Mouse (Mus musculus): Measurements from ENCODE around the gene Plekho1. TPM values are rescaled to one million over a fixed set of nuclear protein-coding genes. Genes with fewer than 3 reads are reported as not detected.

The Plekho1 gene
- polyA plus RNA-seq, 2 experiments, result 3.6 to 9.0 TPM

- ATAC-seq (ENCODE audit: insufficient read depth) (no peak), DNase-seq (ENCODE audit: low read depth in 3 of 3, low spot score in 3 of 3) (no peak)
- Histone ChIP-seq H3K9ac (replicated peaks) (no peak overlapping the region), H3K27me3 (ENCODE audit: control insufficient read depth, insufficient read depth, low read length) (no peaks in the 10 kb centered on the region), H3K4me3 (ENCODE audit: insufficient read depth in 1 of 2, low read depth in 2 of 2, low read length in 2 of 2) (no peak overlapping the region), H3K36me3 (replicated peaks; ENCODE audit: control insufficient read depth, insufficient read depth, low read depth) (no peaks in the 10 kb centered on the region), H3K9me3 (ENCODE audit: control insufficient read depth, low read length) (no peaks in the 10 kb centered on the region), H3K27ac (no peak overlapping the region), H3K4me2 (ENCODE audit: low read depth) (no peak overlapping the region), H3K4me1 (replicated peaks; ENCODE audit: control insufficient read depth in 2 of 2, insufficient read depth in 2 of 2, low read length in 1 of 2) (no peaks in the 10 kb centered on the region)
- 69% methylated on average over 9 of the region's 9 CpGs for WGBS (ENCODE audit: insufficient replicate concordance)
- TF ChIP-seq CTCF (IDR thresholded peaks at IDR 0.05; ENCODE audit: low read depth) (no peak), EP300 (IDR thresholded peaks at IDR 0.05; ENCODE audit: low read depth) (no peak)
Observed at GRCm38 (mm10) chr3:96039857-96040662, 44.3 kb upstream of the Plekho1 start.

DNA sequence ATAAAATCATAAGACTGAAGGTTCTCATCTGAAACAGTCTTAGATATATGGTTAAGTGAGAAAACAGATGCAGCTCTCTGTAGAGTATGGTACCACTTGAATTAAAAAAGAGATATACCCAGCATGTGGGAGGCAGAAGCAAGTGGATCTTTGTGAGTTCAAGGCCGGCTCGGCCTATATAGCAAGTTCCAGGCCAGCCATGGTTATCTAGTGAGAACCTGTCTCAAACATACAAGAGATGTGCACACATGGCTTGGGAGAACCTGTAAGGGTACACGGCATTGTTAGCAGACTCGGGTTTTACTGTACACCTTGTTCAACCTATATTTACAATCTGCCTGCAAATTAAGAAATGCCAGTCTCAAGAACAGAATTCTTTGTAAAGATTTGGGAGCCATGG is 43.0 kb upstream of the Plekho1 start:
- Histone ChIP-seq H3K27ac (no peak overlapping the region), H3K9me3 (ENCODE audit: control insufficient read depth, low read length) (no peaks in the 10 kb centered on the region), H3K4me2 (ENCODE audit: low read depth) (no peak overlapping the region), H3K4me1 (replicated peaks; ENCODE audit: control insufficient read depth in 2 of 2, insufficient read depth in 2 of 2, low read length in 1 of 2) (no peaks in the 10 kb centered on the region), H3K9ac (replicated peaks) (no peak overlapping the region), H3K4me3 (ENCODE audit: insufficient read depth in 1 of 2, low read depth in 2 of 2, low read length in 2 of 2) (no peak overlapping the region), H3K27me3 (ENCODE audit: control insufficient read depth, insufficient read depth, low read length) (no peaks in the 10 kb centered on the region), H3K36me3 (replicated peaks; ENCODE audit: control insufficient read depth, insufficient read depth, low read depth) (no peaks in the 10 kb centered on the region)
- WGBS (ENCODE audit: insufficient replicate concordance), result 71% methylated on average over 4 of the region's 4 CpGs
- ATAC-seq (ENCODE audit: insufficient read depth) (no peak), DNase-seq (ENCODE audit: low read depth in 3 of 3, low spot score in 3 of 3) (no peak)
- no peak for TF ChIP-seq CTCF (IDR thresholded peaks at IDR 0.05; ENCODE audit: low read depth)
- no peak for TF ChIP-seq EP300 (IDR thresholded peaks at IDR 0.05; ENCODE audit: low read depth)

- H3K27me3 ChIP-seq (ENCODE audit: control insufficient read depth, insufficient read depth, low read length), result no peaks in the 10 kb centered on the region
- no peak overlapping the region for H3K4me3 ChIP-seq (ENCODE audit: insufficient read depth in 1 of 2, low read depth in 2 of 2, low read length in 2 of 2)
- H3K4me2 ChIP-seq (ENCODE audit: low read depth), result no peak overlapping the region
- no peak overlapping the region for H3K9ac ChIP-seq (replicated peaks)
- ATAC-seq (ENCODE audit: insufficient read depth), result no peak
- H3K4me1 ChIP-seq (replicated peaks; ENCODE audit: control insufficient read depth in 2 of 2, insufficient read depth in 2 of 2, low read length in 1 of 2), result no peaks in the 10 kb centered on the region
- no peak overlapping the region for H3K27ac ChIP-seq
- no peaks in the 10 kb centered on the region for H3K36me3 ChIP-seq (replicated peaks; ENCODE audit: control insufficient read depth, insufficient read depth, low read depth)
- H3K9me3 ChIP-seq (ENCODE audit: control insufficient read depth, low read length), result no peaks in the 10 kb centered on the region
- no peak for DNase-seq (ENCODE audit: low read depth in 3 of 3, low spot score in 3 of 3)
- WGBS (ENCODE audit: insufficient replicate concordance), result 74% methylated on average over 5 of the region's 5 CpGs
- TF ChIP-seq CTCF (IDR thresholded peaks at IDR 0.05; ENCODE audit: low read depth) (no peak), EP300 (IDR thresholded peaks at IDR 0.05; ENCODE audit: low read depth) (no peak)
Observed at GRCm38 (mm10) chr3:96038156-96038555, 42.4 kb upstream of the Plekho1 start.

GRCm38 (mm10) chr3:96036796-96037195 is 41.0 kb upstream of the Plekho1 start:
- Histone ChIP-seq H3K36me3 (replicated peaks; ENCODE audit: control insufficient read depth, insufficient read depth, low read depth) (no peaks in the 10 kb centered on the region), H3K27ac (no peak overlapping the region), H3K4me1 (replicated peaks; ENCODE audit: control insufficient read depth in 2 of 2, insufficient read depth in 2 of 2, low read length in 1 of 2) (no peaks in the 10 kb centered on the region), H3K9me3 (ENCODE audit: control insufficient read depth, low read length) (no peaks in the 10 kb centered on the region), H3K27me3 (ENCODE audit: control insufficient read depth, insufficient read depth, low read length) (no peaks in the 10 kb centered on the region), H3K4me3 (ENCODE audit: insufficient read depth in 1 of 2, low read depth in 2 of 2, low read length in 2 of 2) (no peak overlapping the region), H3K9ac (replicated peaks) (no peak overlapping the region), H3K4me2 (ENCODE audit: low read depth) (no peak overlapping the region)
- DNase-seq (ENCODE audit: low read depth in 3 of 3, low spot score in 3 of 3) (no peak), ATAC-seq (ENCODE audit: insufficient read depth) (no peak)
- TF ChIP-seq CTCF (IDR thresholded peaks at IDR 0.05; ENCODE audit: low read depth) (no peak), EP300 (IDR thresholded peaks at IDR 0.05; ENCODE audit: low read depth) (no peak)
- 77% methylated on average over 6 of the region's 6 CpGs for whole genome bisulfite sequencing (ENCODE audit: insufficient replicate concordance)

DNA sequence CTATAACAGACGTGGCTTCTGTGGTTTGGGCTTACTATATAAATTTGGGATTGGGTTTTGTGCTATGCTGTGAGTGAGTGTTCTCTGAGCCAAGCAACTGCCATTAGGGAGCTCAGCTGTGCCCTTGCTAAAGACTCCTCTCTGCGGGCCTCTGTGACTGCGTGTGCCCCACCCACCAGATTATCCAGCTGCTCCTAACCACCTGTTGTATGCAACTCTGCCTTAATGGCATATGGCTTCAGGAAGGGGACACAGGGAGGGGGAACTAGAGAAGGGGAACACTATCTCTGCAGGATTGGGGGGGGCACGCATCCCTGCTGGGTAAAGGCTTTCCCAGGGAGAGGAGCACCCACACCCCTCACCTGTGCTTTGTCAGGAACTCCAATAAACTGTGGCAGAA is 37.2 kb upstream of the Plekho1 start:
- H3K4me3 ChIP-seq (ENCODE audit: insufficient read depth in 1 of 2, low read depth in 2 of 2, low read length in 2 of 2), result no peak overlapping the region
- H3K4me2 ChIP-seq (ENCODE audit: low read depth), result no peak overlapping the region
- ATAC-seq (ENCODE audit: insufficient read depth), result no peak
- H3K27me3 ChIP-seq (ENCODE audit: control insufficient read depth, insufficient read depth, low read length), result no peaks in the 10 kb centered on the region
- WGBS (ENCODE audit: insufficient replicate concordance), result 48% methylated on average over 4 of the region's 4 CpGs
- DNase-seq (ENCODE audit: low read depth in 3 of 3, low spot score in 3 of 3), result no peak
- no peaks in the 10 kb centered on the region for H3K36me3 ChIP-seq (replicated peaks; ENCODE audit: control insufficient read depth, insufficient read depth, low read depth)
- no peak overlapping the region for H3K27ac ChIP-seq
- no peak overlapping the region for H3K9ac ChIP-seq (replicated peaks)
- no peaks in the 10 kb centered on the region for H3K4me1 ChIP-seq (replicated peaks; ENCODE audit: control insufficient read depth in 2 of 2, insufficient read depth in 2 of 2, low read length in 1 of 2)
- no peaks in the 10 kb centered on the region for H3K9me3 ChIP-seq (ENCODE audit: control insufficient read depth, low read length)
- TF ChIP-seq CTCF (IDR thresholded peaks at IDR 0.05; ENCODE audit: low read depth) (no peak), EP300 (IDR thresholded peaks at IDR 0.05; ENCODE audit: low read depth) (no peak)

Measured in liver, embryonic 14.5 days (tissue).